Mouse (Mus musculus) left cerebral cortex, adult 18-20 months (tissue): ENCODE results near the gene Anapc11. TPM values are rescaled to one million over a fixed set of nuclear protein-coding genes. Genes with fewer than 3 reads are reported as not detected.
A peak's percentile ranks its signal among the peaks of the same experiment; 100 is the strongest.

Experiments used
- DNase-seq, 2 experiments: peaks; one replicate each; pipeline ENCODE4 v3.0.0; 2021 to 2022; ENCODE audit warnings: low spot score in 2 of 2, mixed read lengths in 1 of 2
- total RNA-seq, 2 experiments: library from RNA; stranded (reverse); gene quantifications; 2 replicates each; pipeline ENCODE4 v1.2.3; 2021

The Anapc11 gene
- total RNA-seq, 2 experiments from 2014 or later, result 95.1 to 98.8 TPM

DNA sequence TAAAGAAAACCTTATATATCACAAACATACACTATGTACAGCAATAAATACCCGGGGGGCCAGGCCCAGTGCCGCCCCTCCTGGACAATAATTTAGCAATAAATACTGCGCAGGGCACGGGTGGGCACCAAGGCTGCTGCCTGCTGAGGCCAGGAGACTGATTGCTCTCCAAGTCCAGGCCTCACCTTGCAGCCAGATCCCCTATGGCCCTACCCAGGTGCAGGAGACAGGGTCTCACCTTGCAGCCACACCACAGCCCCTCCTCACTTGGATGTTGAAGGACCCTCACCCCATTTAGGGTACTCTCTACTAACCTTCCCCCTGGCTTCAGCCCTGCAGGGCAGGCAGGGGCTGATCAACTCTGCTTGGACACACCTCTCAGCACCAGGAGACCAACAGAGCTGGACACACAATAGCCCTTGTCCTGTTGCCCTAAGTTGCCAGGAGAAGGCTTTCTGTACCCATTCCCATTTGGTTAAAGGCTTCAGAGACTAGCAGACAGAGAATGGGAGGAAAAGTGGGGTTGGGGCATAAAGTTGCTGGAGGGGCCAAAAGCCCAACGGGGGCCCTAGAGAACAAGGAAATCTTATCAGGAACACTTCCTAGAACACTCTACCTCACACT is 27.0 kb downstream of the Anapc11 start, which contains the start of gene Sirt7:
Gene Sirt7 (minus strand): TSS at position 89 of the 624 bp plus-strand sequence.
- no peak for DNase-seq

DNA sequence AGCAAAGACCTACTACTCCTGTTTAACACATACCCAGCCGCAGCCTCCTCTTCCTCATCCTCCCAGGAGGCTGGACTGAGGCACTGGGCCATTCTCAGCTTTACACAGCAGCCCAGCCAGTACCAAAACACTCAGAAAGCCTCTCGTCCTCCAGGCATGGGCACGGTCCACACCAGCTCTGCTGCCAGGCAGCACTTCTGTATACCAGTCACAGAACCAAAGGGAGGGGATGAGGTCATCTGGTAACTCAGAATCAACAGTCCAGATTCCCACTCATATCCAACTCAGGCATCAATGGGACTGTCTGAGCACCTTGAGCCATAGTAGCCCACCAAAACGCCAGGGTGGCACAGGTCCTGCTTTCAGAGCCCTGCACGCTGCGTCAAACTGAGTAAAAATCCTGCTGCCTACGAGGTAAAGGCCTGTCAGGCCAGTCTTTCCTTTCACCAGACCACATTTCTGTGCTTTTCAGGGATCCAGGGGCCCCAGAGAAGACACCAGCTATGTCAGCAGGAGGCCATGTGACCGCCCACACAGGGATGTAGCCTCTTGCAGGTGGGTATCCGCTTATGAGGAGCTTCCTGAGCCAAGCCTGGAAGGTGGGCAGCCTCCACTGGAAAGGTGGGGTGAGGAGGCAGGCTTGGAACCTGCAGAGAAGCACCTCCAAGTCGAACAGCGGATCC is 28.7 kb downstream of the Anapc11 start:
- DNase-seq, result no peak

DNA sequence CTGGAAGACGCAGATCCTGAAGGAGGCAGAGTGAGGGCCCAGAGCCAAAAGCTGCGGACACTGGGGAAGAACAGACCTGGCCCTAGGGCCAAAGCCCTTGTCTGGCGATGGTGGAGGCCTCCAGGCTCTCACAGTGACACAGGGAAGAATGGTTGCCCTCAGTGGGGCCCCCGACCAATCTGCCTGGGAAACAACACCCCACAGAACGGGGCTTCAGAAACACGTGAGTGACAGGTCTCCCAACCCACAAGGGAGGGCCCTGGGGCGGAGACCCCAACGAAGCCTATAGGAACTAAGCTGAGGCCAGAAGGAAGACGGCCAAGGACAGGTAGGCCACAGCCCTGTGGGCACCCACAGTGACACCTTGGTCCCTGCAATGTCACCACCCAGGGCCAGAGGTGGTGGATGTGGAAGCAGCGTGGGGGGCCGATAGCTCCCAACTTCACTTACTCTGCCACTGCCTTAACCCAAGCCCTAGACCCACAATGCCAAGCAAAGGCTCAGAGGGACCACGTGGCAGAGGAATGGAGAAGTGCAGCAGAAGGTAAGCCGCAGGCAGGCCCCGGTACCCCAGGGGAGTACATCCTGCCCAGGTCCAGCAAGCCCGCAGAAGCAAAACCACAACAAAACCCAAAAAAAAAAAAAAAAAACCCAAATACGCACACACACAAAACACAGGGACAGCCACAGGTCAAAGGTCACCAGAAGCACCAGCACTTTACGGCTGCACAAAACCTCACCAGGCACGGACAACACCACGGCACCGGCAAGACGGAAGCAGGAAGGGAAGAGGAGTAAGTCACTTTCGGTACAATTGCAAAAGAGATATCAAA is 29.5 kb downstream of the Anapc11 start:
- no peak for DNase-seq

DNA sequence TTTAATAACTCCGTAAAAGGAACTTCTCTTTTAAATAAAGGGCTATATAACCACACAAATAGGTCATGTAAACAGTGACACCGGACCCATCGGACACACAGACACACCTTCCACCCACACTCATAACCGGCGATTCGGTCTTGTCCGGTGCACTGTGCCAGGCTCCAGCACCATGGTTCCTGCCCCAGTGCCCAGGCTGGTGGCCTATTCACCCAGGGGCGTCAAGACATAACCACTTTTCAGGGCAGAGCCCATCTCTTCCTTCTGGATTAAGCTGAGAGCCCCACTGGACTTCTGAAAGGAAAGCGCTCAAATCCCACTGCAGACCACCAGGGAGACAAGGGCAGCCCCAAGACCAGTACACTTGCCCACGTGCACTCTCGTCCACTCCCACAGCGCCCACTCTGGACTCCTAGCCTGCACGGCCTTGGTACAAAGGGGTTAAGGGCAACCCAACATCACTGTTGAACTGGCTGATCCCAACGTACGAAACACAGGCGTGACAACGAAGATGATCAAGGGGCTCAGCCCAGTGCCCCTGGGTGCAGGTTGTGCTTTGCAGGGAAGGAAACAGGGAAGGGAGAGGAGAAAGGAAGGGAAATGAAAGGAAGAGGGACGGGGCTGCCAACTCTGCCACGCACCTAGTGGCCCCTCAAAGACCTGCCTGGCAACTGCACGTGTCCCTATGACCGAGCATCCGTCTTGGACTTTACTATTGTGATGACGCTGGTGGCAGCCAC is 30.6 kb downstream of the Anapc11 start:
- DNase-seq, result no peak

DNA sequence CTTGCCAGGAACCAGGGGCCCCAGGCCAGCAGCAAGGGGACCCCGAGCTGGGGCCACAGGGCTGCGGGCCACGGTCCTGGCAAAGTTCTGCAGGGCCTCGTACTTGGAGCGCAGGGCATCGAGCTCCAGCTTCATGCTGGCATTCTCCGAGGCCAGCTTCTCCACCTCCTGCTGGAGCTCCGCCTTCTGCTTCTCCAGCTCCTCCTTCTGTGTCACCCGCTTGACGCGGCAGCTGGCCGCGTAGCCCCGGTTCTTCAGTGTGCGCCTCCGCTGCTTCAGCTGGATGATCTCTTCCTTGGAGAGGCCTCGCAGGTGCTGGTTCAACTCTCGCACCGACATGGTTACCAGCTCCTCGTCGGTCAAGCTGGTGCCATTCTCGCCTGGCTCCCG is 31.1 kb downstream of the Anapc11 start:
- peak in 1 of 2 experiments; percentile 41 for DNase-seq

DNA sequence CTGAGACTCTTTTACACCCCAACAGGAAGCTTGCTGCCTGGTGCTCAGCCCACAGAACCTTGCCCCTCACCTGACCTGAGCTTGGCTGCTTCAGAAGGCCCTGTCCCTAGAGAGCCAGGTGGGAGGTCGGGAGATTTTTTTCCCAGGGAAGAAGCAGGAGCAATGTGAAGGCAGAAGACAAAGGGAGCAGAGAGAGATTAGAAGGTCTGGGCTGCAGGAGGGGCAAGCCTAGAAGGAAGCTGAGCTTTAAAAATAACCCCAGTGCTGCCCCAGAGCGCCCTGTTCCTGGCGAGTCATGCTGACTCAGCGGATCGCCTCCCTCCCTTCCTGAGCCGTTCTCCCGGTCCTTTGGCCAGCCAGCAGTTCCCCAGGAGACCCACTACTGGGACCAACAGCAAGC is 31.7 kb downstream of the Anapc11 start:
- no peak for DNase-seq

DNA sequence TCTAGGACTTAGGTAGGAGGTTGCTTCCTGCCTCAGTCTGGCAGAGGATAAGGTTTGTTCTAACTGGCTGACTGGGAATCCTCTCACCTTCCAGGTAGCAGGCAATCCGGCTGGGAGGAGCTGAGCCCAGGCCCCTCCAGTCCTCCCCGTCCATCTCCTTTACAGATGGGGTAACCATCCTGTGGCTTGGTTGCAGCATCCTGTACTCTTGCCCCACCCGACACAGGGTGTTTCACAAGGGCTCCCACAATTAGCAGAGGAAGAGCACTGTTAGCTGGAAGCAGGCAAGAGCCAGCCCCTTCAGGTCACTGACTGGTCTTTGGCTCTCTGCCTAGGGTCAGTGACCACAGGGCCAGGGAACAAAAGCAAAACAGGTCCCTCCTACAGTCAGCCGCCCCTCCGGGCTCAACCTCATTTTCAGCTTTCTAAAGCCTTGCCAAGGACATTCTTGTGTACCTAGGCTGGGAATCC is 32.2 kb downstream of the Anapc11 start:
- DNase-seq, result no peak

DNA sequence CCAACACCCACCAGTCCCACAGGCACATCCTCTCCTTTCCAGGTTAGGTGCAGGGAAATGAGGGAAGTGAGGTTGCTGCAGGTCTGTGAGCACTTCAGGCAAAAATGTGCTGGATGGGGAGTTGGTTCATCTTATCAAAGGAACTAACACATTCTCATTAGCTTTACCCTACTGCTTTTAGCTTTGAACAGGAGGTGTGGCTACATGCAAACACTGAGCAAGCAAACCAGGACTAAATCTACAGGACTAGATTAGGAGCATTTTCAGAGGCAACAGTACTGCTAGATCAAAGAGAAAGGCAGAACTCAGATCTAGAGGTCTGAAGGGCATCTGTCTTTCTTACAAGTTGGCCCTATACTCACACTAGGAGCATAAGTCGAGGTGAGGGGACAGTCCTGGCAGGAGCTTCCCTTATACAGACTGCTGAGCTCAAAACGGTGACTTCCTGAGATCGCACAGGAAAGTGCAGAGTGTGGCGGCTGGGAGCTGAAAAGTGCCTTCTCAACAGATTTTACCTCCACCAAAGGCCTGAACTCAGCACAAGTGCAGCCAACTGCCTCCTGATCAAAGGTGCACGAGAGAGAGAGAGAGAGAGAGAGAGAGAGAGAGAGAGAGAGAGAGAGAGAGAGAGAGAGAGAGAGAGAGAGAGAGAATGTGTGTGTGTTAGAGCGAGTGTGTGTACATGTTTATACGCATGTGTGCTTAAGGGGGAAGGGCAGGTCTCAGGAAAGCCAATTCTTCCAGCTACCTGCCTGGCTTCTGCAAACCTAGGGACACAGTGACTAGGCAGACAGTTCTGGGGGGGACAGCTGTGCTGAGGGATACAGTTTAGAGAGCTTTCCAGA is 32.9 kb downstream of the Anapc11 start:
- DNase-seq, result no peak

DNA sequence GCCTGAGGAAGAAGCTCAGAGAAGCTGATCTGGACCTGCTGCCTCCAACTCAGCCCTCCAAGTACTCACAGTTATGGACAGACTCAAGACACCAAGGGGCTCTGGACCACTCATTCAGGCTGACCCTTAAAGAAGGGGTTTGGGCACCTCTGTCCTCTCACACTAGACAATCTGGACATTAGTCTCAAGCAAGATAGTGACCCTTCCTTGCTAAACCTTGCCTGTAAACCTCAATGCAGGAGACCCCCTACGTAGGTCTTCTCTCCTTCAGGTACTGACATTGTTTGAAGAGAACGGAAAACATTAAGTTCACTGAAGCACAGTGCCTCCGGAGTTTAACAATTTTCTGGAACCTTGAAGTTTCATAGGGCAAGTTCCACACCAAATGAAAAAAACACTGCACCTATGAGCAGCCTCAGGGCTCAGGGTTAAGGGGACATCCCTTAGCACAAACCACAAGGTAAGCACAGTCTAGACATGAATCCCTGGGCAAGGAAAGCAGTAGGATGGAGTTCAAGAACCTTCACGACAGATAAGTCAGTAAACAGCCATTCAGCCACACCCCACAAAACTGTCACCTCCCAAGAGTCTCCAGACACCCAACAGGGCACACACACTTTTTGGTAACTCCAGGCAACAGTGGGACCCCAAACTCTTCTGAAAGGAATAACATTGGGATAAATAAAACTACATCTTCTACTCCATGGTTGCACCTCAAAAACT is 33.7 kb downstream of the Anapc11 start:
- DNase-seq, result no peak

DNA sequence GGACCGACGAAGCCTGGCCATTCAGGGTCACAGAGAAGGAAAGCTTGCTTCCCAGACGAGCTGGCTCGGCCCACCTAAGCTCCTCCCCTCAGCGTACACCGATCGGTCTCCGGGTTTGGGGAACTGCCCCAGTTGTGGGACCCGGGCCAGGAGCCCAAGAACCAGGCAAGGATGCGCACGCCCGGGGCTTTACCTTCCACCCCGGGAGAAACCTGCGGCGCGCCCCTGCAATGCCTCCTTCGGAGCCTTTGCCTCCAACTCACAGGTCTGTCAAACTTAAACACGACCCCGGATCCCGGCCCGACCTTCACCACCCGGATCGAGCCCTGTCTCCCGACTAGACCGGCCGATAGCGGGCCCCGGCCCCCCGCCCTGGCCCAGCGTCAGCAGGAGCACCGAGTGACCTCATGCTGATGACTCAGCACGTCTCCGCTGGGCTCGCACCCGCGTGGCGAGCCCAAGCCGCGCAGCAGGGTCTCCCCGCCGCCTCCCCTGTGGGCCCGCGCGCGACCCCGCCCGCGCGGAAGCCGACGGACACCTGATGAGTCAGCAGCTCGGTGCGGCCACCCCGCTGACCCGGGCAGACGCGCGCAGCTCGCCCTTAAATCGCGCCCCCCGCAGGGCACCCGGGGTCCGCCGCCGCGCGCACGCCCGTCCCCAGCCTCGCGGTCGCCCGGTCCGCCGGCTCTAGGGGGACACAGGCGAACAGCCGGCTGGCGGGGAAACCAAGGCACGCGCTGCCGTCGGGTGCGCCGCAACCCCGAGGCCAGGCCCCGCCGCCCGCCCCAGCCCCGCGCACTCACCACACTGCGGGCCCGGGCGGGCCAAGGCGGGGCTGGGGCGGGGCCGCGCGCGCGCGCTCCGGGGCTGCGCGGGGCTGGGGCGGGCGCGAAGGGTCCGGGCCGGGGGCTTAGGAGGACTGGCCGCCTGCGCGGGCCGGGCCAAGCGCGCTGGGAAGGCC is 34.6 kb downstream of the Anapc11 start:
- DNase-seq, result peak; percentile 50 to 61

DNA sequence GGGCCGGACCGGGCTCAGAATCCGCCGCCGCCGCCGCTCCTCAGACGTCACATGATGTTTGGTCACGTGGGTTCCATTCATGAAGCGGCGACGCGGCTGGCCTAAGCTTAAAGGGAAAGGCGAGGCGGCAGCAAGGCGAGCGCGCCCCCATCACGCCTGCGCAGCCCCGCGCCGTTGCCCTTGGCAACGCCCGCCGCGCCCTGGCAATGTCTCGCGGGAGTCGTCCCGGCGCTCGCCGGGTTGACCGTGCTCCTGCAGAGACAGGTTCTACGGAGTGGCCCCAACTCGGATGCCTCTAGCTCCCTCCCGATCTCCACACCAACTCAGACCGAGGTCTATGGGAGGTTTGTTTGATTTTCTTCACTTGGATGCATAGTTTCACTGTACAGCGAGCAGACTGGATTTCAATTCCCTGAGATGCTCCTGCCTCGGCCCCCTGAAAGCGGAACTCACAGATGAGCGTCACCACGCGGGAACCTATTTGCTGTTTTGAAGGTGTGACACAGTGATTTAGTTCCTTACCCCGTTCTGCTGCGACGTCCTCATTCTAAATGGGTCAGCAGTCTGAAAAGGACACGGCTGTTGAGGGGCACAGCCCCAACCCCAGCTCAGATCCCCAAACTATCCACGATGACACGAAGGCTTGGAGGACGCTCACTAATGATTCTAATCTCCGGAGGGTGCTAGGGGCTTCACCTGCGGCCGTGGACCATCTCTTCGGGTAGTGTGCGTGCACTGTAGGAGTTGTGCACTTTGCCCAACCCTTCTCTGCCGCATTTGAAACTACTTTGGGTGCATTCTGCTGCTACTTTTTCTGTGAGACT is 35.5 kb downstream of the Anapc11 start, which contains the start of gene Mafg:
Gene Mafg (minus strand): TSS at position 81 of the 824 bp plus-strand sequence.
- DNase-seq, result peak; percentile 89 to 95

DNA sequence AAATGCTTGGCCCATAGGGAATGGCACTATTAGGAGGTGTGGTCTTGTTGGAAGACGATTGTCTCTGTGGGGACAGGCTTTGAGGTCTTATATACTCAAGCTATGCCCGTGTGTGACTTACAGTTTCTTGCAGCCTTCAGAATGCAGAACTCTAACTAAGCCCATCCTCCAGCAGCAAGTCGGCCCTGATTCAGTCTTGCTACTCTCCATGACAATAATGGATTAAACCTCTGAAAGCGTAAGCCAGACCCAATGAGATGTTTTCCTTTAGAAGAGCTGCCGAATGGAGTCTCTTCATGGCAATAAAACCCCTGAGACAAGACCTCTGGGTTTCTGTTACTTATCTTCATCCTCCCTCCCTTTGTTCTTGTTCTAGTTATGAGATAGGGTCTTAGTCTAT is 36.6 kb downstream of the Anapc11 start:
- DNase-seq, result no peak

DNA sequence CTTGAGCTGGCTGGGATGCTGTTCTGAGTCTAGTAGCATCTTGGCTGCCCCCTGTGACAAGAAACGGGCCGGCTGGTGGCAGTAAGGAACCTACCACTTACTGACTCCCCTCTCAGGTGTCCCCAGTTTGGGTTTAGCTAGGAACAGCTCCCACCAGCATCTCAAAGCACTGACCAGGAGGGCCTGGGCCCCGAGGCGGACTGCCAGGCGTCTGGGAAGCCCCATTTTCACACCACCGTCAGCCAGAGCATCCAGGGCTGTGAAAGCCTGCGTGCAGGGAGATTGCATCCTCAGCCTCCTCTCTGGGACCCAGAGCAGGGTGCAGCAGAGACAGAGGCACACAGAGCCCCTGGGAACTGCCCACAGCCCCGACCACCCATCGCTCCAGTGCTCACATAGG is 43.0 kb downstream of the Anapc11 start:
- no peak for DNase-seq

DNA sequence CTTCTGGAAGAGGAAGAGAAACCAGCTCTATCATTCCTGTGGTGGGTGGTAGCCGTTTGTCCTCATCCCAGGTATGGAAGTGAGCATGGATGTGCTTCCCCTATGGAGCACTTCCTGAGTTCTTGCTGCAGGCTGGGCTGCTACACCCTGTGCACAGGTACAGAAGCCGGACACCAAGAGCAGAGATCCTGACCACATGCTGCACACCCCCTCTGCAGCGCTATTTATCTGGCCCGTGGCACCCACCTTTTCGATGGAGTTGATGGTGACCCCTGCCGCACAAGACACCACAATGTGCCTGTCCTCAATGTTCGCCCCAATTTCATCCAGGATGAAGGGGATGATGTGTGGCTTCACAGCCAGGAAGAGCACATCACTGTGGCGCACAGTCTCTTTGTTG is 43.6 kb downstream of the Anapc11 start:
- no peak for DNase-seq

DNA sequence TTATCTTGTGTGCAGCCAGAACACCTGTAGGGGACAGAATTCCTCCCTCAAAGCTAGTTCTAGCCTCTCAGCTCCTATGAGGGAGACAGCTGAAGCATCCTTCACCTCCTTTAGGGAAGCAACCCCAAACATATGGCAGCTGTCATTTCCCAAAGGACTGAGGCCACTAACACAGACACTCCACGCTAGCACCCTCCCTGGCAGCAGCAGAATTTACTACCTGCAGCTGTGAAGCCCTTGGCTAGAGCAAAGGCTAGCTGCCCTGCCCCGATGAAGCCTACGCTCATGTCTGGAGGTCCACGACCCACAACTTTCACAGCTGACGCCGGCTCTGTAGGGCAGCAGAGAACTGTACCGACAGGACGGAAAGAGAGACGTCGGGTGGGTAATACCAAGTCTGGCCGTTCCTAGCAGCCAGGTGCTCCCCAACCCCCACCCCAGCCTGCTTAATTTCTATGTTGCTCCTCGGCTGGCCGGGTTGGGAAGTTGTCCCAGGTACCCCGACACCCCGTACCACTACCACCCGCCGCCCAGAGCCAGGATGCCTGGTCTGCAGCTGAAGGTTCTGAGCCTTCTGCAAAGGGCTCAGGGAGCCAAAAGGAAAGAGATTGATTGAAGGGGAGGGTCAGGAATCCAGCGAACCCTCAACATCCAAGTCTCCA is 44.8 kb downstream of the Anapc11 start:
- DNase-seq, result no peak

DNA sequence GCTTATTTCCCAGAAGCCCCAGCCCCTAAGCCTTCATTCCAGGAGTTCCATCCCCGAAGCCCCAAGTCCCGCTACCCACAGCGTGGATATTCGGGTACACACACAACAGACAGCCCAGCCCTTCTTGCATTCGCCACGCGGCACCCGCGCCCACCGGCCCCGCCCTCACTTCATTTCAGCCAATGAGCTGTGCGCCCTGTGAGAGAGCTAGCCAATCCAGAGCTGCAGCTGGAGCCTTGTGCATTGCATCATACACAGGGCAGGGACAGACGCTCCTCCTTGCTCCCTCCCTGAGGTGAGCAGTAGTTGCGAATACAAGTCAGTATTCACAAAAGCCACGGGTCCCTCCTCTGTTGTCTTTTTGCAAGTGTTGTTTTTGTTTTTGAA is 45.4 kb downstream of the Anapc11 start, which contains the start of gene Pycr1:
Gene Pycr1 (minus strand): TSS at position 169 of the 387 bp plus-strand sequence.
- peak; percentile 91 to 95 for DNase-seq
